Mouse (Mus musculus): ENCODE measurements around the gene Tmem37. TPM values are rescaled to one million over a fixed set of nuclear protein-coding genes. Genes with fewer than 3 reads are reported as not detected.

The Tmem37 gene
- 15.1 and 26.7 TPM in 2 replicates for total RNA-seq (2012; rRNA removed)

GRCm38 (mm10) chr1:120073519-120074306 lies at the start of gene Tmem37:
Gene Tmem37, minus strand, starts transcription at chr1:120074074.
- Histone ChIP-seq H3K27ac (ENCODE audit: insufficient read depth, low read depth, low read length, poor library complexity, severe bottlenecking) (no peak within 1 kb of the TSS; the same call in 1 of the 2 replicates), H3K36me3 (ENCODE audit: control insufficient read depth, insufficient read depth, low read length, poor library complexity, severe bottlenecking) (no peaks in the 10 kb centered on the region), H3K4me1 (ENCODE audit: control insufficient read depth in 2 of 2, insufficient read depth in 2 of 2, low read length in 2 of 2, poor library complexity in 1 of 2) (peaks cover 13 to 24% of the 10 kb centered on the region in 2 experiments), H3K4me3 (ENCODE audit: insufficient read depth in 1 of 2, low read depth in 1 of 2, low read length in 2 of 2, poor library complexity in 1 of 2, severe bottlenecking in 1 of 2) (peak within 1 kb of the TSS; percentile 69 to 70), H3K9ac (ENCODE audit: insufficient read depth, low read depth, low read length, poor library complexity, severe bottlenecking) (peak within 1 kb of the TSS; percentile 69; the same call in 1 of the 2 replicates), H3K9me3 (ENCODE audit: control insufficient read depth, insufficient read depth, low read depth, low read length) (no peaks in the 10 kb centered on the region)
- TF ChIP-seq MAFK (IDR thresholded peaks at IDR 0.05; ENCODE audit: insufficient read depth, low read depth, low read length) (peak; percentile 99), ZC3H11A (IDR thresholded peaks at IDR 0.05; ENCODE audit: borderline replicate concordance, low read depth, low read length) (no peak)
- in situ Hi-C loops (cut with MboI; ENCODE audit: low sequenced_read_pairs in 2 of 2, unreplicated experiment in 2 of 2) = no loop called here
- peak; percentile 58 for DNase-seq (ENCODE audit: low read depth, low spot score)

- peaks cover 4 to 9% of the 10 kb centered on the region in 2 experiments; a peak in 2 of 4 replicates for H3K4me1 ChIP-seq (ENCODE audit: control insufficient read depth in 2 of 2, insufficient read depth in 2 of 2, low read length in 2 of 2, poor library complexity in 1 of 2)
- no peak overlapping the region for H3K27ac ChIP-seq (ENCODE audit: insufficient read depth, low read depth, low read length, poor library complexity, severe bottlenecking)
- no peak for DNase-seq (ENCODE audit: low read depth, low spot score)
- no peaks in the 10 kb centered on the region; the same call in 1 of the 2 replicates for H3K36me3 ChIP-seq (ENCODE audit: control insufficient read depth, insufficient read depth, low read length, poor library complexity, severe bottlenecking)
- 0 out of 2 replicates have a peak overlapping the region, but pooled peaks have one; percentile 19 for H3K9ac ChIP-seq (ENCODE audit: insufficient read depth, low read depth, low read length, poor library complexity, severe bottlenecking)
- H3K9me3 ChIP-seq (ENCODE audit: control insufficient read depth, insufficient read depth, low read depth, low read length) = no peaks in the 10 kb centered on the region
- no peak for TF ChIP-seq CHD2 (IDR thresholded peaks at IDR 0.05; ENCODE audit: low read depth, low read length)
- no peak for TF ChIP-seq MAFK (IDR thresholded peaks at IDR 0.05; ENCODE audit: insufficient read depth, low read depth, low read length)
- TF ChIP-seq ZNF384 (IDR thresholded peaks at IDR 0.05; ENCODE audit: low read depth, low read length) = no peak
- TF ChIP-seq HCFC1 (IDR thresholded peaks at IDR 0.05; ENCODE audit: borderline replicate concordance, insufficient read depth, low read length) = no peak
- no peak for TF ChIP-seq ZC3H11A (IDR thresholded peaks at IDR 0.05; ENCODE audit: borderline replicate concordance, low read depth, low read length)
- in situ Hi-C loops (cut with MboI; ENCODE audit: low sequenced_read_pairs in 2 of 2, unreplicated experiment in 2 of 2) = no loop called here
- H3K4me3 ChIP-seq (ENCODE audit: insufficient read depth in 1 of 2, low read depth in 1 of 2, low read length in 2 of 2, poor library complexity in 1 of 2, severe bottlenecking in 1 of 2) = no peak overlapping the region
Observed at GRCm38 (mm10) chr1:120122634-120123383, 48.9 kb upstream of the Tmem37 start.

- H3K36me3 ChIP-seq (ENCODE audit: control insufficient read depth, insufficient read depth, low read length, poor library complexity, severe bottlenecking) = no peaks in the 10 kb centered on the region; the same call in 1 of the 2 replicates
- peaks cover 5 to 9% of the 10 kb centered on the region in 2 experiments; a peak in 2 of 4 replicates for H3K4me1 ChIP-seq (ENCODE audit: control insufficient read depth in 2 of 2, insufficient read depth in 2 of 2, low read length in 2 of 2, poor library complexity in 1 of 2)
- peak; percentile 78 for TF ChIP-seq ZNF384 (IDR thresholded peaks at IDR 0.05; ENCODE audit: low read depth, low read length)
- no peak for TF ChIP-seq HCFC1 (IDR thresholded peaks at IDR 0.05; ENCODE audit: borderline replicate concordance, insufficient read depth, low read length)
- no peaks in the 10 kb centered on the region for H3K9me3 ChIP-seq (ENCODE audit: control insufficient read depth, insufficient read depth, low read depth, low read length)
- in situ Hi-C loops (cut with MboI; ENCODE audit: low sequenced_read_pairs in 2 of 2, unreplicated experiment in 2 of 2) = no loop called here
- peak overlapping the region; percentile 68 to 82 for H3K4me3 ChIP-seq (ENCODE audit: insufficient read depth in 1 of 2, low read depth in 1 of 2, low read length in 2 of 2, poor library complexity in 1 of 2, severe bottlenecking in 1 of 2)
- H3K27ac ChIP-seq (ENCODE audit: insufficient read depth, low read depth, low read length, poor library complexity, severe bottlenecking) = no peak overlapping the region
- peak overlapping the region; percentile 79; the same call in 1 of the 2 replicates for H3K9ac ChIP-seq (ENCODE audit: insufficient read depth, low read depth, low read length, poor library complexity, severe bottlenecking)
- DNase-seq (ENCODE audit: low read depth, low spot score) = no peak
Observed at GRCm38 (mm10) chr1:120121930-120122530, 48.2 kb upstream of the Tmem37 start.

- Histone ChIP-seq H3K4me3 (ENCODE audit: insufficient read depth in 1 of 2, low read depth in 1 of 2, low read length in 2 of 2, poor library complexity in 1 of 2, severe bottlenecking in 1 of 2) (peak within 1 kb of the TSS; percentile 81 to 82), H3K36me3 (ENCODE audit: control insufficient read depth, insufficient read depth, low read length, poor library complexity, severe bottlenecking) (peaks cover 1% of the 10 kb centered on the region; the same call in 1 of the 2 replicates), H3K27ac (ENCODE audit: insufficient read depth, low read depth, low read length, poor library complexity, severe bottlenecking) (peak within 1 kb of the TSS; percentile 51), H3K4me1 (ENCODE audit: control insufficient read depth in 2 of 2, insufficient read depth in 2 of 2, low read length in 2 of 2, poor library complexity in 1 of 2) (peaks cover 5 to 7% of the 10 kb centered on the region in 2 experiments; a peak in 2 of 4 replicates), H3K9ac (ENCODE audit: insufficient read depth, low read depth, low read length, poor library complexity, severe bottlenecking) (peak within 1 kb of the TSS; percentile 87), H3K9me3 (ENCODE audit: control insufficient read depth, insufficient read depth, low read depth, low read length) (no peaks in the 10 kb centered on the region)
- in situ Hi-C loops (cut with MboI; ENCODE audit: low sequenced_read_pairs in 2 of 2, unreplicated experiment in 2 of 2) = no loop called here
- TF ChIP-seq ZC3H11A (IDR thresholded peaks at IDR 0.05; ENCODE audit: borderline replicate concordance, low read depth, low read length) (no peak), ZNF384 (IDR thresholded peaks at IDR 0.05; ENCODE audit: low read depth, low read length) (peak; percentile 97), HCFC1 (IDR thresholded peaks at IDR 0.05; ENCODE audit: borderline replicate concordance, insufficient read depth, low read length) (no peak), CHD2 (IDR thresholded peaks at IDR 0.05; ENCODE audit: low read depth, low read length) (no peak)
- peak; percentile 98 for DNase-seq (ENCODE audit: low read depth, low spot score)
Observed at GRCm38 (mm10) chr1:120120969-120121811, 47.3 kb upstream of the Tmem37 start, which contains the start of the genes Dbi and 3110009E18Rik. Gene Dbi, minus strand, starts transcription at chr1:120121078. Gene 3110009E18Rik, plus strand, starts transcription at chr1:120121187.

Data from ES-E14 (cell line).